Mouse (Mus musculus): ENCODE data around the gene Tmem267.

GRCm38 (mm10) chr13:119635496-119635895 is 147.7 kb downstream of the Tmem267 start:
- TF ChIP-seq RCOR1 (conservative IDR thresholded peaks at IDR 0.05; ENCODE audit: low read depth, low read length) (no peak), BHLHE40 (IDR thresholded peaks at IDR 0.05; ENCODE audit: low read depth, low read length) (no peak)
